Mouse (Mus musculus): ENCODE measurements around the gene Tenm2. TPM values are rescaled to one million over a fixed set of nuclear protein-coding genes. Genes with fewer than 3 reads are reported as not detected.

The Tenm2 gene
- polyA plus RNA-seq, 1 experiment from 2014 or later, result 0.01 TPM

DNA sequence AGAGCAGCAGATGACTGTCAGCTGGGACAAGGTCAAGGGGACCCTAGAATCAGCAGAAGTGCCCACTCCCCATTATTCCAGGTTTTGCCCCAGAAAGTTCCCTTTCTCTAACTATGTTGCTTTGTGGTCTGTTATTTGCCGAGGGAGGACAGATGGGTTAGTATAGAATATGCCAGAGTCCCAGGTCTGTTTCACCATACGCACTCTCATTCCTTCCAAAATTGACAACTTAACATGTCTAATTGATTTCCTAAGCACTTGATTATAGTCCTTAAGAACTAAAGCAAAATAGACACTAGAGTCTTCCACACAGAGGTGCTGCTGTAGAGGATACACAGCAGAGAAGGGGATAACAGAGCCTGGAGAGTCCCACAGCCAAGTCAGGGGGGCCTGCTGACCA is 92.3 kb downstream of the Tenm2 start:
- no peak overlapping the region for H3K4me2 ChIP-seq (ENCODE audit: low read depth, low read length)
- H3K4me1 ChIP-seq (ENCODE audit: control insufficient read depth, low read depth, low read length), result no peaks in the 10 kb centered on the region
- no peaks in the 10 kb centered on the region for H3K36me3 ChIP-seq (ENCODE audit: control insufficient read depth, insufficient read depth)
- no peak overlapping the region for H3K9ac ChIP-seq (ENCODE audit: low read depth, low read length)
- no peaks in the 10 kb centered on the region for H3K9me3 ChIP-seq (replicated peaks; ENCODE audit: control insufficient read depth, low read length)
- H3K4me3 ChIP-seq (ENCODE audit: low read depth, low read length), result no peak overlapping the region
- no peaks in the 10 kb centered on the region for H3K27me3 ChIP-seq (ENCODE audit: control insufficient read depth, insufficient read depth, low read depth, low read length)
- ATAC-seq (ENCODE audit: low read depth), result no peak
- no peak overlapping the region for H3K27ac ChIP-seq (ENCODE audit: low read length)
- WGBS (ENCODE audit: insufficient replicate concordance), result 64% methylated on average over 2 of the region's 2 CpGs

- Histone ChIP-seq H3K4me3 (ENCODE audit: low read depth, low read length) (no peak overlapping the region), H3K9ac (ENCODE audit: low read depth, low read length) (no peak overlapping the region), H3K4me2 (ENCODE audit: low read depth, low read length) (no peak overlapping the region), H3K9me3 (replicated peaks; ENCODE audit: control insufficient read depth, low read length) (no peaks in the 10 kb centered on the region), H3K27ac (ENCODE audit: low read length) (no peak overlapping the region), H3K4me1 (ENCODE audit: control insufficient read depth, low read depth, low read length) (no peaks in the 10 kb centered on the region), H3K36me3 (ENCODE audit: control insufficient read depth, insufficient read depth) (no peaks in the 10 kb centered on the region), H3K27me3 (ENCODE audit: control insufficient read depth, insufficient read depth, low read depth, low read length) (no peaks in the 10 kb centered on the region)
- no peak for ATAC-seq (ENCODE audit: low read depth)
- WGBS (ENCODE audit: insufficient replicate concordance), result 58% methylated on average over 2 of the region's 2 CpGs
These were observed 106.9 kb downstream of the Tenm2 start for GRCm38 (mm10) chr11:37128893-37129292.

DNA sequence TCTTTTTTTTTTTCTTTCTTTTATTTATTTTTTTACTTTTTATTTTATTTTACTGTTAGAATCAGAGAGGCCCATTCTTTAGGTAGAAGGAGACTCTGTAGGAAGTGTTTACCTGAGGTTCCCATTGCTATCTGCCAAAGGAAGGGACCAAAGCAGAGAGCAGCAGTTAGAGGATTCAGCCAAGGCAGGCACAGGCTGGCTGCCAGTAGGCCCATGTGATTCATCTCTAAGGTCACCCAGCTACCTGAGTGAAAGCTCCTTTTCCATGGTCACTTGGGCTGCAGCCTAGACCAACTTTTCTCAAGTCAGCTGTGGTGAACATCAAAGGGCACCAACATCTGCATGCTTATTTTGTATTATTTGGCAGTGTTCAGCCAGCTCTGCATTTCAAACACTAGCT is 117.7 kb downstream of the Tenm2 start:
- H3K27ac ChIP-seq (ENCODE audit: low read length), result no peak overlapping the region
- H3K36me3 ChIP-seq (ENCODE audit: control insufficient read depth, insufficient read depth), result no peaks in the 10 kb centered on the region
- H3K4me3 ChIP-seq (ENCODE audit: low read depth, low read length), result no peak overlapping the region
- no peak for ATAC-seq (ENCODE audit: low read depth)
- no peaks in the 10 kb centered on the region for H3K4me1 ChIP-seq (ENCODE audit: control insufficient read depth, low read depth, low read length)
- H3K9ac ChIP-seq (ENCODE audit: low read depth, low read length), result no peak overlapping the region
- H3K27me3 ChIP-seq (ENCODE audit: control insufficient read depth, insufficient read depth, low read depth, low read length), result no peaks in the 10 kb centered on the region
- H3K4me2 ChIP-seq (ENCODE audit: low read depth, low read length), result no peak overlapping the region
- no peaks in the 10 kb centered on the region for H3K9me3 ChIP-seq (replicated peaks; ENCODE audit: control insufficient read depth, low read length)

- no peaks in the 10 kb centered on the region for H3K4me1 ChIP-seq (ENCODE audit: control insufficient read depth, low read depth, low read length)
- H3K27ac ChIP-seq (ENCODE audit: low read length), result no peak overlapping the region
- H3K36me3 ChIP-seq (ENCODE audit: control insufficient read depth, insufficient read depth), result no peaks in the 10 kb centered on the region
- H3K9ac ChIP-seq (ENCODE audit: low read depth, low read length), result no peak overlapping the region
- no peaks in the 10 kb centered on the region for H3K27me3 ChIP-seq (ENCODE audit: control insufficient read depth, insufficient read depth, low read depth, low read length)
- H3K4me3 ChIP-seq (ENCODE audit: low read depth, low read length), result no peak overlapping the region
- H3K4me2 ChIP-seq (ENCODE audit: low read depth, low read length), result no peak overlapping the region
- no peak for ATAC-seq (ENCODE audit: low read depth)
- 61% methylated on average over 4 of the region's 4 CpGs for whole genome bisulfite sequencing (ENCODE audit: insufficient replicate concordance)
- no peaks in the 10 kb centered on the region for H3K9me3 ChIP-seq (replicated peaks; ENCODE audit: control insufficient read depth, low read length)
These were observed 120.6 kb downstream of the Tenm2 start for GRCm38 (mm10) chr11:37115188-37115587.

DNA sequence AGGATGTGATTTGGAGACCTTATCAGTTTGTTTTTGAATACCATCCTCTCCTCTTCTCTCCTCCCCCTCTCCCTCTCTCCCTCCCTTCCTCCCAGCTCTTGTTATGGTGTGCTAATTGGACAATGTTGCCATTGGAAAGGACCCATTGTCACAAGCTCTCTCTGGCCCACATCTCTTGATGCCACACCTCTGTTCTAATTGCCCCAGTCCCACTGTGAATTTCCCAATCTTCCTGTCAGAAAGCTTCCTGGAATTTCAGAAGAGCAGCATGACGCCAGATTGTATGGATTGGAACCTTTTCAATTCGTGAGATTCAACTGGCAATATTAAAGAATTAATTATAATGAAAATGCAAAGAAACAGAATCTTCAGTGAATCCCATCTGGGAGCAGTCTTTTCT is 128.7 kb downstream of the Tenm2 start:
- ATAC-seq (ENCODE audit: low read depth), result no peak

GRCm38 (mm10) chr11:37079403-37079802 is 156.4 kb downstream of the Tenm2 start:
- Histone ChIP-seq H3K27ac (ENCODE audit: low read length) (no peak overlapping the region), H3K27me3 (ENCODE audit: control insufficient read depth, insufficient read depth, low read depth, low read length) (no peaks in the 10 kb centered on the region), H3K4me2 (ENCODE audit: low read depth, low read length) (no peak overlapping the region), H3K9me3 (replicated peaks; ENCODE audit: control insufficient read depth, low read length) (no peaks in the 10 kb centered on the region), H3K4me3 (ENCODE audit: low read depth, low read length) (no peak overlapping the region), H3K36me3 (ENCODE audit: control insufficient read depth, insufficient read depth) (no peaks in the 10 kb centered on the region), H3K9ac (ENCODE audit: low read depth, low read length) (no peak overlapping the region), H3K4me1 (ENCODE audit: control insufficient read depth, low read depth, low read length) (no peaks in the 10 kb centered on the region)
- WGBS (ENCODE audit: insufficient replicate concordance), result 54% methylated on average over 5 of the region's 5 CpGs
- ATAC-seq (ENCODE audit: low read depth), result no peak

More for the DNA sequence above, 128.7 kb downstream of the Tenm2 start:
- WGBS (ENCODE audit: insufficient replicate concordance), result 47% methylated on average over 2 of the region's 2 CpGs
- Histone ChIP-seq H3K4me1 (ENCODE audit: control insufficient read depth, low read depth, low read length) (no peaks in the 10 kb centered on the region), H3K9me3 (replicated peaks; ENCODE audit: control insufficient read depth, low read length) (no peaks in the 10 kb centered on the region), H3K27ac (ENCODE audit: low read length) (no peak overlapping the region), H3K4me2 (ENCODE audit: low read depth, low read length) (no peak overlapping the region), H3K9ac (ENCODE audit: low read depth, low read length) (no peak overlapping the region), H3K4me3 (ENCODE audit: low read depth, low read length) (no peak overlapping the region), H3K36me3 (ENCODE audit: control insufficient read depth, insufficient read depth) (no peaks in the 10 kb centered on the region), H3K27me3 (ENCODE audit: control insufficient read depth, insufficient read depth, low read depth, low read length) (no peaks in the 10 kb centered on the region)

DNA sequence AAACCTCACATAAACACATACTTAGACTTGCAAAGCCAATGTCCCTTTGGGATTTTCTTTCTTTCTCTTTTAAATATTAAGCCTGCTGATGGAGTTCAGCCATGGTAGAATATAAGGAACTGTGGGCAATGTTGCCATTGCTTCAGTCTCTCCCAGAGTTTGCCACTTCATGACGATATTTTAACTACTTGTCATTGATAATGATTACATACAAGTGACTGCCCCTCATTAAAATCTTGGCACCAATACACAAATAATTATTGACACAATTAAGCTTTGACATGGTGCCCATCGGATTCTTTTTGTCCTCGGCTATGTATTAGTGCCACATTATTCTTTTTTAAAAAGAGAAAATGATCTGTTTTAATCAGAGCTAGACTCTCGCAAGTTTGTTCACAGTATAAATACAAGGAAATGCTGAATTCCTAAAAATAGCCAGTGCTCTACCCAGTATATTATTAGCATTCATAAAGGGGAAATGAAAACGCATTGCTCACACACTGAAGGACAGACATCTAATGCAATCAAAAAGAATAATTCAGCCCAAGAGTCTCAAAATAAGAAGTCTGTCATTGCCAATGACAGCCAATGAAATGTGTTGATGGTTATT is 158.7 kb downstream of the Tenm2 start:
- no peak overlapping the region for H3K4me2 ChIP-seq (ENCODE audit: low read depth, low read length)
- no peaks in the 10 kb centered on the region for H3K4me1 ChIP-seq (ENCODE audit: control insufficient read depth, low read depth, low read length)
- no peak overlapping the region for H3K4me3 ChIP-seq (ENCODE audit: low read depth, low read length)
- no peak for ATAC-seq (ENCODE audit: low read depth)
- no peaks in the 10 kb centered on the region for H3K36me3 ChIP-seq (ENCODE audit: control insufficient read depth, insufficient read depth)
- H3K27ac ChIP-seq (ENCODE audit: low read length), result no peak overlapping the region
- 51% methylated on average over 5 of the region's 5 CpGs for WGBS (ENCODE audit: insufficient replicate concordance)
- no peaks in the 10 kb centered on the region for H3K9me3 ChIP-seq (replicated peaks; ENCODE audit: control insufficient read depth, low read length)
- no peaks in the 10 kb centered on the region for H3K27me3 ChIP-seq (ENCODE audit: control insufficient read depth, insufficient read depth, low read depth, low read length)
- no peak overlapping the region for H3K9ac ChIP-seq (ENCODE audit: low read depth, low read length)

DNA sequence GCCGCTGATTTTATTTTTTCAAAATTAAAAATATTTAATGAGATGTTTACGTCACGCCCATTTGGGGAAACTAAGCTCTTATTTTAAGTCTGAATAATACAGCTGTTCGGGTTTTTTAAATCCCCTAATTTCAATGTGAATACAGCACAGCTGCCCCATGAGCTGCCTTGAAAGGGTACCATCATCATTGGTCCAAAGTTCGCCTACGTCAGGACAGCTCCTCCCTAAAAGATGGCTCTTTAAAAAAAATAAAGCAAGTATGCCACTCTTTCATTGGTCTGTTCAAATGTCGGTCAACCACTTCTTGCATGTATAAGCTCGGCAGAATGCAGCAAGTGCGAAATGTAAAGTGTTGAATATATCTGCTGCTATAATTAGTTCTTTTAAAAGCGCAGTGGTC is 160.4 kb downstream of the Tenm2 start:
- Histone ChIP-seq H3K27ac (ENCODE audit: low read length) (no peak overlapping the region), H3K36me3 (ENCODE audit: control insufficient read depth, insufficient read depth) (no peaks in the 10 kb centered on the region), H3K27me3 (ENCODE audit: control insufficient read depth, insufficient read depth, low read depth, low read length) (no peaks in the 10 kb centered on the region), H3K9me3 (replicated peaks; ENCODE audit: control insufficient read depth, low read length) (no peaks in the 10 kb centered on the region), H3K4me3 (ENCODE audit: low read depth, low read length) (no peak overlapping the region), H3K9ac (ENCODE audit: low read depth, low read length) (no peak overlapping the region), H3K4me2 (ENCODE audit: low read depth, low read length) (no peak overlapping the region), H3K4me1 (ENCODE audit: control insufficient read depth, low read depth, low read length) (no peaks in the 10 kb centered on the region)
- 73% methylated on average over 10 of the region's 10 CpGs for WGBS (ENCODE audit: insufficient replicate concordance)
- no peak for ATAC-seq (ENCODE audit: low read depth)

DNA sequence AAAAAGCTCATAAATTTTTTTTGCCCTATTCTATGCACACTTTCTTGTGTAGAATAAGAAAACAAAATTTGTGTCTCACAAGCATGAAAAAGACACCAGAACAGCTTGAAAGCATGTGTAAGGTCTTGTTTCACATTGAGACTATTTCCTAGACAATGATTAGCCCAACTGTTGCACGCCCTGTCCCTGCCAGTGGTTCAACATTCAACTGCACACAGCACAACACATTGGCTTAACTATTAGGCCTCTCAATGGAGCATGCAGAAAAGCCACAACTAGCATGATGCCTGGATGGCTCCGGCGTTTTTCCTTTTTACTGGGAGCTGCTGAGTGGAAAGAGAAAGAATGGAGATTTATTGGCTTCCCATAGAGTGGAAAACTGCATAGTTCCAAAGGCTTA is 170.3 kb downstream of the Tenm2 start:
- H3K4me1 ChIP-seq (ENCODE audit: control insufficient read depth, low read depth, low read length), result no peaks in the 10 kb centered on the region
- WGBS (ENCODE audit: insufficient replicate concordance), result 63% methylated on average over 3 of the region's 3 CpGs
- no peak for ATAC-seq (ENCODE audit: low read depth)
- no peak overlapping the region for H3K9ac ChIP-seq (ENCODE audit: low read depth, low read length)
- no peak overlapping the region for H3K4me2 ChIP-seq (ENCODE audit: low read depth, low read length)
- H3K9me3 ChIP-seq (replicated peaks; ENCODE audit: control insufficient read depth, low read length), result no peaks in the 10 kb centered on the region
- H3K27me3 ChIP-seq (ENCODE audit: control insufficient read depth, insufficient read depth, low read depth, low read length), result no peaks in the 10 kb centered on the region
- H3K4me3 ChIP-seq (ENCODE audit: low read depth, low read length), result no peak overlapping the region
- H3K36me3 ChIP-seq (ENCODE audit: control insufficient read depth, insufficient read depth), result no peaks in the 10 kb centered on the region
- no peak overlapping the region for H3K27ac ChIP-seq (ENCODE audit: low read length)

All from liver, embryonic 16.5 days (tissue).